Mouse (Mus musculus) thymus, adult 2 months (tissue): Measurements from ENCODE around the gene Lpxn. TPM values are rescaled to one million over a fixed set of nuclear protein-coding genes. Genes with fewer than 3 reads are reported as not detected.

ENCODE experiments used
- DNase-seq: peaks from one replicate; pipeline ENCODE4 v3.0.0; 2021
- H3K27ac ChIP-seq: fragments of 200-500 bp; 2 replicates; pipeline ENCODE4 v1.5.1; 2012; ENCODE audit warnings: low read length, control low read depth; ENCODE audit not compliant: control insufficient read depth, insufficient read depth
- H3K27me3 ChIP-seq: fragments of 200-500 bp; 2 replicates; pipeline ENCODE4 v1.6.1; 2012; ENCODE audit warnings: mild to moderate bottlenecking, low read length, moderate library complexity, mixed read lengths; ENCODE audit not compliant: control insufficient read depth, insufficient read depth
- H3K36me3 ChIP-seq: fragments of 200-500 bp; 2 replicates; pipeline ENCODE4 v1.6.1; 2012; ENCODE audit warnings: mild to moderate bottlenecking, low read length, moderate library complexity; ENCODE audit not compliant: control insufficient read depth, insufficient read depth
- H3K4me1 ChIP-seq: fragments of 200-500 bp; replicated peaks from 2 replicates; pipeline ENCODE4 v1.6.1; 2012; ENCODE audit warnings: low read length; ENCODE audit not compliant: control insufficient read depth, insufficient read depth
- H3K4me3 ChIP-seq: fragments of 200-500 bp; 2 replicates; pipeline ENCODE4 v1.5.1; 2012; ENCODE audit warnings: mild to moderate bottlenecking, low read length, control low read depth, moderate library complexity; ENCODE audit not compliant: control insufficient read depth, insufficient read depth
- CTCF ChIP-seq: fragments of 200-500 bp; IDR thresholded peaks from 2 replicates; pipeline ENCODE4 v1.5.1; 2012; ENCODE audit warnings: mild to moderate bottlenecking, control low read depth, low read length, moderate library complexity, borderline replicate concordance; ENCODE audit not compliant: control insufficient read depth, poor library complexity, insufficient read depth; ENCODE audit errors: extremely low read depth
- POLR2A ChIP-seq: fragments of 200-500 bp; IDR thresholded peaks from 2 replicates; pipeline ENCODE4 v1.6.1; 2012; ENCODE audit warnings: mild to moderate bottlenecking, low read length, control low read depth, moderate library complexity; ENCODE audit not compliant: control insufficient read depth, poor library complexity, insufficient read depth; ENCODE audit errors: extremely low read depth
- WGBS: fragments of 180-500 bp; shearing (Covaris S2); methylation state at CpG from one replicate; pipeline ENCODE4 v1.1.7; 2018; 5-methylcytosine and 5-hydroxymethylcytosine counted together
- polyA plus RNA-seq: library from polyadenylated mRNA; depleted of rRNA; stranded (reverse); fragments of >200 nt; gene quantifications from 2 replicates; pipeline ENCODE4 v1.2.3, GENCODE M21; 2012

The Lpxn gene
- polyA plus RNA-seq, 1 experiment: 40.4 TPM

DNA sequence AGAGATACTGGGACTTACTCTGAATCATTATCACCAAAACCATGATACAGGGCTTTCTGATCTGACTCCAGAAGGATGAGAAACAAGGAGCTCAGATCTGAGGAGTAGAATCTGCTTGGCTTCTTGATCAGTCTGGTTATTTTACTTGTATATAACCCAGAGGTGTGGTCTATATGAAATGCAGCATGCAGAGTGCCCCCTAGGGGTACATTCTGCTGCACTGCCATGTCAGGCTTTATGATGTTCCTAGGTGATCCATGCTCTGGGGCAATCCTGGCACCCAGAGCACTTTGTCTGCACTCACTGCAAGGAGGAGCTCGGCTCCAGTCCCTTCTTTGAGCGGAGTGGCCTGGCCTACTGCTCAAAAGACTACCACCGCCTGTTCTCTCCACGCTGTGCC is 28.6 kb downstream of the Lpxn start:
- peaks cover 2% of the 10 kb centered on the region; the same call in 1 of the 2 replicates for H3K4me1 ChIP-seq
- TF ChIP-seq CTCF: no peak
- no peak for TF ChIP-seq POLR2A
- H3K4me3 ChIP-seq: no peak overlapping the region
- DNase-seq: peak; percentile 44
- H3K36me3 ChIP-seq: no peaks in the 10 kb centered on the region; the same call in 1 of the 2 replicates
- 97% methylated on average over 4 of the region's 4 CpGs for WGBS
- no peaks in the 10 kb centered on the region for H3K27me3 ChIP-seq
- no peak overlapping the region for H3K27ac ChIP-seq

DNA sequence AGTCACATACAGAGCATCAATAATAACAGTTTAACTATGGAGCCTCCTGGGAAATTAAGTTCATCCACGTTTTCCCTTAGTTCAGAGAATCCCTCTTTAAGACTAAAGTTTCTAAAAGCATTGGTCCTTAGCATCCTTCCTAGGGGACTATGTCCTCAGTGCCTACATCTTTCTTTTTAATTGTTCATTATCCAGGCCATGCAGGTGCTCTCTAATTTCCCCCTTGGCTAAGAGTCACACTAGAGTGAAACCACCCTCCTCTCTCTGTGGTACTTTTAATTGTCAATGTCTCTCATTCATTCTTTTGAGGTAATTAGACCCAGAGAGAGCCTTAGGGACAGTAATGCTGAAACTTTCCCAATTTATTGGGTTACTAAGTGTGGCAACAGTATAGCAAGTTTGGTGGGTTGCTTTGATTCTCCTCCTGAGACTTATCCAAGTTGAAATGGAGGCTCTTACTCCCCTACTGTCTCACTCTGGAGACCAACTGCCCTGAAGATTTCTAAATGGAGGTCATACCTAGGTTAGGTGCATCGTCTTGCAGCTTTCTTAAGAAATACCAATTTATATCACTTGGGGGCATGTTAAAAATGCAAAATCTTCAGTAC is 34.9 kb downstream of the Lpxn start:
- peaks cover 8% of the 10 kb centered on the region for H3K4me1 ChIP-seq
- 85% methylated on average over 2 of the region's 2 CpGs for WGBS
- no peak for DNase-seq

DNA sequence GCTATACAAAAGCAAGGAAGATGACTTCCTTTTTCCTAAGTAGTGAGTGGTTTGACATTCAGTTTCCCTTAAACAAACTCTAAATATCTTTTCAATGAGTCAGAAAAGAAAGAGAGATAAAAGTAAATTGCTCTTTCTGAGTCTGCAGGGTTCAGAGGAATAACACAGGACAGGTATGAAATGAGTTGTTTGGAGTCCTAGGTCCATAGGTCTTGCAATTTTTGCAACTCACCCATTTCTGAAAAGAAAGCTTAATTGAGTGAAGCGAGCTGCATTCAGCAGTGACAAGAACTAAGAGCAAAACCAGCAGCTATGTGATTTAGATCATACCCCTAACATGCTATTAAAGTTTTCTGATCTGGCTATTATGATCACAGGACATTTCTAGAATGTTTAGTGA is 35.6 kb downstream of the Lpxn start:
- no peak overlapping the region for H3K27ac ChIP-seq
- H3K36me3 ChIP-seq: no peaks in the 10 kb centered on the region
- TF ChIP-seq POLR2A (no peak), CTCF (no peak)
- H3K4me1 ChIP-seq: peaks cover 8% of the 10 kb centered on the region
- H3K27me3 ChIP-seq: no peaks in the 10 kb centered on the region
- no peak for DNase-seq
- no peak overlapping the region for H3K4me3 ChIP-seq
- WGBS: 95% methylated on average over 1 of the region's 1 CpGs

More for the DNA sequence above, 34.9 kb downstream of the Lpxn start:
- no peaks in the 10 kb centered on the region for H3K27me3 ChIP-seq
- H3K4me3 ChIP-seq: no peak overlapping the region
- H3K27ac ChIP-seq: no peak overlapping the region
- TF ChIP-seq POLR2A (no peak), CTCF (no peak)
- no peaks in the 10 kb centered on the region for H3K36me3 ChIP-seq

GRCm38 (mm10) chr19:12833625-12834024 is 37.6 kb downstream of the Lpxn start:
- peaks cover 8% of the 10 kb centered on the region for H3K4me1 ChIP-seq
- no peak for TF ChIP-seq POLR2A
- TF ChIP-seq CTCF: no peak
- H3K27me3 ChIP-seq: no peaks in the 10 kb centered on the region
- 5% methylated on average over 3 of the region's 3 CpGs for WGBS
- no peaks in the 10 kb centered on the region for H3K36me3 ChIP-seq
- peak; percentile 19 for DNase-seq
- no peak overlapping the region; the same call in 1 of the 2 replicates for H3K27ac ChIP-seq
- H3K4me3 ChIP-seq: no peak overlapping the region

- Histone ChIP-seq H3K4me3 (no peak overlapping the region), H3K36me3 (no peaks in the 10 kb centered on the region), H3K4me1 (peaks cover 5% of the 10 kb centered on the region), H3K27ac (no peak overlapping the region), H3K27me3 (no peaks in the 10 kb centered on the region)
- 97% methylated on average over 1 of the region's 1 CpGs for WGBS
- TF ChIP-seq POLR2A: no peak
- TF ChIP-seq CTCF: no peak
- DNase-seq: no peak
Measured at GRCm38 (mm10) chr19:12838507-12838906, 42.5 kb downstream of the Lpxn start.

DNA sequence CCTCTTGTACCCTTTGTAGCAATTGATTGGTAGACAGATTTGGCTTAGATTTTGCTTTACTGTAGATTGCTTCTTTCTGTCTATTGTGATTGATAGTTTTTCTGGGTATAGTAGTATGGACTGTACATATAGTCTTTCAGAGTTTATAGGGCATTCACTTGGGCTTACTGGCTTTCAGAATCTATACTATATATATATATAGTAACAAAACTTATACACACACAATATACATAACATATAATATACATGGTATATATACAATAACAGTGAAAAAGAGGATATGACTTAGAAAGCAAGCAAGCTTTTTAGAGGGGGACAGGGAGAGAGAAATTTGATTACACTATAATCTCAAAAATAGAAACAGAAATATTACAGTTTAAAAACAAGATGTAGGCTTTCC is 50.4 kb downstream of the Lpxn start, which contains the start of gene Gm5244:
Gene Gm5244 (plus strand): TSS at position 301 of the 400 bp plus-strand sequence.
- no peak for DNase-seq
- no peak within 1 kb of the TSS for H3K27ac ChIP-seq
- H3K36me3 ChIP-seq: no peaks in the 10 kb centered on the region
- no peaks in the 10 kb centered on the region for H3K27me3 ChIP-seq
- H3K4me1 ChIP-seq: no peaks in the 10 kb centered on the region
- no peak for TF ChIP-seq CTCF
- TF ChIP-seq POLR2A: no peak
- H3K4me3 ChIP-seq: no peak within 1 kb of the TSS
